Mouse (Mus musculus): ENCODE measurements around the gene Tnrc6c. TPM values are rescaled to one million over a fixed set of nuclear protein-coding genes. Genes with fewer than 3 reads are reported as not detected.
"Not testable (repeated sequence)": the region's sequence is repeated elsewhere in the genome, so short reads cannot be mapped to it uniquely, and the experiment has no call there.

Tnrc6c gene
- polyA plus RNA-seq, 1 experiment = 5.7 TPM

GRCm38 (mm10) chr11:117780199-117780515 lies 126.1 kb downstream of the Tnrc6c start:
- Histone ChIP-seq H3K4me3 (replicated peaks) (peak overlapping the region; percentile 97), H3K4me1 (peaks cover 97% of the 10 kb centered on the region), H3K36me3 (replicated peaks; ENCODE audit: low read length) (peaks cover 58% of the 10 kb centered on the region), H3K9me3 (no peaks in the 10 kb centered on the region), H3K27me3 (replicated peaks) (no peaks in the 10 kb centered on the region)
- TF ChIP-seq FLI1 (IDR thresholded peaks at IDR 0.05; ENCODE audit: low read length) = no peak
- no peak for TF ChIP-seq GATA1 (IDR thresholded peaks at IDR 0.05; ENCODE audit: borderline replicate concordance, low read length)

- H3K36me3 ChIP-seq (replicated peaks; ENCODE audit: low read length) = peaks cover 58% of the 10 kb centered on the region
- no peak for TF ChIP-seq GATA1 (IDR thresholded peaks at IDR 0.05; ENCODE audit: borderline replicate concordance, low read length)
- TF ChIP-seq FLI1 (IDR thresholded peaks at IDR 0.05; ENCODE audit: low read length) = no peak
- H3K4me3 ChIP-seq (replicated peaks) = peak overlapping the region; percentile 97
- H3K9me3 ChIP-seq = no peaks in the 10 kb centered on the region
- no peaks in the 10 kb centered on the region for H3K27me3 ChIP-seq (replicated peaks)
- peaks cover 97% of the 10 kb centered on the region for H3K4me1 ChIP-seq
Observed at GRCm38 (mm10) chr11:117780582-117781111, 126.6 kb downstream of the Tnrc6c start.

GRCm38 (mm10) chr11:117781199-117781821 lies 127.2 kb downstream of the Tnrc6c start:
- H3K27me3 ChIP-seq (replicated peaks) = no peaks in the 10 kb centered on the region
- peaks cover 95% of the 10 kb centered on the region for H3K4me1 ChIP-seq
- H3K36me3 ChIP-seq (replicated peaks; ENCODE audit: low read length) = peaks cover 57% of the 10 kb centered on the region
- peak overlapping the region; percentile 97 for H3K4me3 ChIP-seq (replicated peaks)
- TF ChIP-seq GATA1 (IDR thresholded peaks at IDR 0.05; ENCODE audit: borderline replicate concordance, low read length) (no peak), FLI1 (IDR thresholded peaks at IDR 0.05; ENCODE audit: low read length) (no peak)
- H3K9me3 ChIP-seq = no peaks in the 10 kb centered on the region

GRCm38 (mm10) chr11:117781993-117782704 lies 128.1 kb downstream of the Tnrc6c start, which contains the start of the genes Tmc8 and Tmc6:
Tmc8 (plus strand) TSS chr11:117782076.
Tmc6 (minus strand) TSS chr11:117782198.
- TF ChIP-seq GATA1 (IDR thresholded peaks at IDR 0.05; ENCODE audit: borderline replicate concordance, low read length) (no peak), FLI1 (IDR thresholded peaks at IDR 0.05; ENCODE audit: low read length) (no peak)
- Histone ChIP-seq H3K4me3 (replicated peaks) (peak within 1 kb of the TSS; percentile 97), H3K4me1 (peaks cover 90% of the 10 kb centered on the region), H3K27me3 (replicated peaks) (no peaks in the 10 kb centered on the region), H3K36me3 (replicated peaks; ENCODE audit: low read length) (peaks cover 57% of the 10 kb centered on the region), H3K9me3 (no peaks in the 10 kb centered on the region)

DNA sequence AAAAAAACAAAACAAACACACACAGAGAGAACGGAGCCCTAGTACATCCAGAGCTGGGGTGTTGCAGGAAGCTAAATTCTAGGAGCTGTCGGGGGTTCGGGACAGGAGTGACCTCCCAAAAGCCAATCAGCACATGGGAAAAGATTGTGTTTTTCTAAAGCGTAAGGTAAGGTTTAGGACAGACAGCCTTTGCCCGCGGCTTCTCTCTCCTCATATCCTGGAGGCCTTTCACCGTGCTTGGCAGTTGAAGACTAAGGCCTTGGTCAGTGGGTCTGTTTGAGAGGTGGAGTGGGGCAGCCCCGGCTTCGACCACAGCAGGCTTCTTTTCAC lies 128.6 kb downstream of the Tnrc6c start:
- Histone ChIP-seq H3K36me3 (replicated peaks; ENCODE audit: low read length) (peaks cover 57% of the 10 kb centered on the region), H3K4me1 (peaks cover 85% of the 10 kb centered on the region), H3K9me3 (no peaks in the 10 kb centered on the region), H3K4me3 (replicated peaks) (peak overlapping the region; percentile 97), H3K27me3 (replicated peaks) (no peaks in the 10 kb centered on the region)
- TF ChIP-seq FLI1 (IDR thresholded peaks at IDR 0.05; ENCODE audit: low read length) (no peak), GATA1 (IDR thresholded peaks at IDR 0.05; ENCODE audit: borderline replicate concordance, low read length) (no peak)

- Histone ChIP-seq H3K9me3 (no peaks in the 10 kb centered on the region), H3K4me3 (replicated peaks) (peak overlapping the region; percentile 97), H3K27me3 (replicated peaks) (no peaks in the 10 kb centered on the region), H3K36me3 (replicated peaks; ENCODE audit: low read length) (peaks cover 57% of the 10 kb centered on the region), H3K4me1 (peaks cover 80% of the 10 kb centered on the region)
- no peak for TF ChIP-seq GATA1 (IDR thresholded peaks at IDR 0.05; ENCODE audit: borderline replicate concordance, low read length)
- no peak for TF ChIP-seq FLI1 (IDR thresholded peaks at IDR 0.05; ENCODE audit: low read length)
Observed at GRCm38 (mm10) chr11:117783089-117783488, 129.0 kb downstream of the Tnrc6c start.

DNA sequence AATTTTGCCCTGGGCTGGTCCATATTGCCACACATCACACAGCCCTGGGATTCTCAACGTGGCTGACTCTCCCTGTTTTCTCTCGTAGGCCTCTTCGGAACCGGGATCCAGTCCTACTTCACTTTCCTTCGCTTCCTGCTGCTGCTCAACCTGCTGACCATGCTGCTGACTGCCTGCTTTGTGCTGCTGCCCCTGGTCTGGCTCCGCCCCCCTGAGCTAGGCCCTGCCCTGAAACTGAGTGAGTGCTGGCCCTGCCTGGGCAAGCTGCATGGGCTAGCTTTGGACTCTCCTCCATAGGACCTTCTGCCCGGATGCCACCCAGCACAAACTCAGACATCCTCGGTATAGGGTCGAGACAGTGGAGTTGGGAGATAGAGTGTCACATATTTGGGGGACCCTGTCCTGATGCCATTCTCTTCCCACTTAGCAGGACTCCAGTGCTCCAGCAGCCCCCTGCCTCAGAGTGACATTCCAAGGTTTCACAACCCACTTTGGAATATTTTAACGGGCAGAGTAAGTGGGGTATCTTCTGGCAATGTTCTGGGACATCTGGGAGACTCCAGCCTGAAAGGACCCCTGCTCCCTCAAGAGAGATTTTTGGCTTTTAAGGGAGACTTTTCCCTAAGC lies 129.7 kb downstream of the Tnrc6c start:
- Histone ChIP-seq H3K9me3 (no peaks in the 10 kb centered on the region), H3K36me3 (replicated peaks; ENCODE audit: low read length) (peaks cover 56% of the 10 kb centered on the region), H3K27me3 (replicated peaks) (no peaks in the 10 kb centered on the region), H3K4me1 (peaks cover 73% of the 10 kb centered on the region), H3K4me3 (replicated peaks) (peak overlapping the region; percentile 97)
- TF ChIP-seq GATA1 (IDR thresholded peaks at IDR 0.05; ENCODE audit: borderline replicate concordance, low read length) = no peak
- no peak for TF ChIP-seq FLI1 (IDR thresholded peaks at IDR 0.05; ENCODE audit: low read length)

GRCm38 (mm10) chr11:117786294-117786693 lies 132.2 kb downstream of the Tnrc6c start:
- Histone ChIP-seq H3K36me3 (replicated peaks; ENCODE audit: low read length) (peaks cover 75% of the 10 kb centered on the region), H3K27me3 (replicated peaks) (no peaks in the 10 kb centered on the region), H3K9me3 (no peaks in the 10 kb centered on the region), H3K4me3 (replicated peaks) (no peak overlapping the region), H3K4me1 (peaks cover 66% of the 10 kb centered on the region)
- no peak for TF ChIP-seq GATA1 (IDR thresholded peaks at IDR 0.05; ENCODE audit: borderline replicate concordance, low read length)
- no peak for TF ChIP-seq FLI1 (IDR thresholded peaks at IDR 0.05; ENCODE audit: low read length)

GRCm38 (mm10) chr11:117788481-117788880 lies 134.4 kb downstream of the Tnrc6c start:
- not testable (repeated sequence) for H3K9me3 ChIP-seq; H3K27me3 ChIP-seq (replicated peaks); H3K4me3 ChIP-seq (replicated peaks)
- Histone ChIP-seq H3K36me3 (replicated peaks; ENCODE audit: low read length) (peaks cover 92% of the 10 kb centered on the region), H3K4me1 (peaks cover 62% of the 10 kb centered on the region)

GRCm38 (mm10) chr11:117790286-117790685 lies 136.2 kb downstream of the Tnrc6c start:
- Histone ChIP-seq H3K9me3 (no peaks in the 10 kb centered on the region), H3K4me3 (replicated peaks) (peak overlapping the region; percentile 72), H3K27me3 (replicated peaks) (no peaks in the 10 kb centered on the region), H3K36me3 (replicated peaks; ENCODE audit: low read length) (peaks cover 74% of the 10 kb centered on the region), H3K4me1 (peaks cover 44% of the 10 kb centered on the region)
- TF ChIP-seq GATA1 (IDR thresholded peaks at IDR 0.05; ENCODE audit: borderline replicate concordance, low read length) (no peak), FLI1 (IDR thresholded peaks at IDR 0.05; ENCODE audit: low read length) (no peak)
